ENCODE assay signal across 24 mouse cellular contexts in the genomic region with DNA sequence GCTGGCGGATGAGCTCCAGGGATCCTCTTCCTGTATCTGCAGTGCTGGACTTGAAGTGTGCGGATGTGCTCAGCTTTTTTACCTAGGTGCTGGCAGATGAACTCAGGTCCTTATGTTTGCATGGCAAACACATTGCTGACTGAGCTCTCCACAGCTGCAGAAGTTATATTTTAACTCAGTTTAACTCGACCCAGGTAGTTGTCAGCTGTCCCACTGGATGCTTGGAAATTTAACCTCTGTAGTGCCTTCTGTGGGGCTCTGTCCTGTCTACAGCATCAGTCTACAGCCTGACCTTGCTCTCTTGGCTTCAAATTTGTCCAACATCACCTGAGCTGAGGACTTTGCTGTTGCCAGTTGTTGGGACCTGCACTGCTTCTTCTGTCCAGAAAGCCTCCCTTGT.
DNase-seq lines count a peak whose midpoint lies in the region; ATAC-seq and TF ChIP-seq lines count a peak whose summit lies in the region.
"Had no signal": no experiment of that assay in that cellular context is flagged by ENCODE, and none has a peak within 500 bp of the region (broad histone marks: within the 10 kb centered on the region; RNA-seq: fewer than 3 reads in every experiment).

No protein-coding gene starts in this region.

- no peak for TF ChIP-seq POLR2A in kidney, adult 2 months (IDR thresholded peaks at IDR 0.05; ENCODE audit: low read depth, low read length)

- H3K36me3 ChIP-seq in kidney, adult 2 months (ENCODE audit: control insufficient read depth, insufficient read depth, low read length), result no peaks in the 10 kb centered on the region
- H3K36me3 ChIP-seq in liver, embryonic 13.5 days, result no peaks in the 10 kb centered on the region
- H3K36me3 ChIP-seq: embryonic facial prominence, embryonic 15.5 days; forebrain, embryonic 12.5 days; limb, embryonic 10.5 days; limb, embryonic 15.5 days; stomach, embryonic 15.5 days had no signal

- H3K4me1 ChIP-seq in kidney, adult 2 months (ENCODE audit: control insufficient read depth, insufficient read depth, low read length), result no peaks in the 10 kb centered on the region
- no peaks in the 10 kb centered on the region for H3K4me1 ChIP-seq in liver, embryonic 13.5 days (replicated peaks)
- H3K4me1 ChIP-seq: forebrain, embryonic 12.5 days; stomach, embryonic 15.5 days had no signal

- WGBS in kidney, adult 2 months, result 45% methylated on average over 3 of the region's 3 CpGs
- 34% methylated on average over 3 of the region's 3 CpGs for WGBS in liver, embryonic 13.5 days (ENCODE audit: insufficient replicate concordance)

- no peaks in the 10 kb centered on the region for H3K27me3 ChIP-seq in kidney, adult 2 months (replicated peaks; ENCODE audit: control insufficient read depth, insufficient read depth, low read length)
- no peaks in the 10 kb centered on the region for H3K27me3 ChIP-seq in liver, embryonic 13.5 days
- H3K27me3 ChIP-seq: CH12.LX; embryonic facial prominence, embryonic 15.5 days; forebrain, embryonic 12.5 days; stomach, embryonic 15.5 days had no signal

- intact Hi-C loops in heart, postnatal 36 days (cut with DNase I), result loop anchor here (5.0 kb wide), 1 partner anchor 117 kb away; no protein-coding TSS in a partner anchor
- intact Hi-C loops in left cerebral cortex, postnatal 14 days (cut with DNase I), result no loop called here

- no peak overlapping the region for H3K4me3 ChIP-seq in kidney, adult 2 months (ENCODE audit: insufficient read depth, low read depth, low read length)
- H3K4me3 ChIP-seq in liver, embryonic 13.5 days (replicated peaks), result no peak overlapping the region
- H3K4me3 ChIP-seq: embryonic facial prominence, embryonic 15.5 days; forebrain, embryonic 12.5 days; limb, embryonic 10.5 days; limb, embryonic 15.5 days; stomach, embryonic 15.5 days had no signal

- peak; percentile 68 for DNase-seq in heart, adult 11 months
- DNase-seq in heart, postnatal 36 days, result no peak
- DNase-seq in kidney, adult 2 months, result peak; percentile 52
- DNase-seq in kidney, postnatal 10 days, result no peak
- no peak for DNase-seq in liver, embryonic 13.5 days
- DNase-seq in yolk sac, embryonic 10.5 days (ENCODE audit: low spot score), result peak; percentile 42
- DNase-seq in left cerebral cortex, postnatal 14 days (ENCODE audit: low spot score in 2 of 2), result no peak
- DNase-seq: adrenal gland, adult 8-10 months; cerebellum, adult 2 months; cerebellum, postnatal 14 days; gastrocnemius, postnatal 10 days; heart, postnatal 14 days; layer of hippocampus, postnatal 36 days; lung, postnatal 36 days; right cerebral cortex, postnatal 25 days had no signal

- H3K9ac ChIP-seq in liver, embryonic 13.5 days, result no peak overlapping the region
- H3K9ac ChIP-seq: embryonic facial prominence, embryonic 15.5 days; forebrain, embryonic 12.5 days; limb, embryonic 15.5 days; stomach, embryonic 15.5 days had no signal

- no peaks in the 10 kb centered on the region for H3K9me3 ChIP-seq in liver, embryonic 13.5 days (replicated peaks)
- H3K9me3 ChIP-seq: embryonic facial prominence, embryonic 15.5 days; forebrain, embryonic 12.5 days; limb, embryonic 10.5 days; limb, embryonic 15.5 days; stomach, embryonic 15.5 days had no signal

- H3K4me2 ChIP-seq in liver, embryonic 13.5 days, result no peak overlapping the region
- H3K4me2 ChIP-seq: embryonic facial prominence, embryonic 15.5 days; forebrain, embryonic 12.5 days; limb, embryonic 15.5 days; midbrain, embryonic 11.5 days; stomach, embryonic 15.5 days had no signal

- ATAC-seq in liver, embryonic 13.5 days (ENCODE audit: low read depth), result peak; percentile 72
- ATAC-seq: activated CD4-positive, CD25-positive, alpha-beta regulatory T cell, adult 4 months; midbrain, embryonic 16.5 days had no signal

- no peak for TF ChIP-seq CTCF in kidney, adult 2 months (conservative IDR thresholded peaks at IDR 0.05; ENCODE audit: insufficient read depth, insufficient read length, low read depth, low read length)

- H3K27ac ChIP-seq in kidney, adult 2 months (ENCODE audit: insufficient read depth, low read depth, low read length), result no peak overlapping the region
- H3K27ac ChIP-seq in liver, embryonic 13.5 days, result no peak overlapping the region
- H3K27ac ChIP-seq: embryonic facial prominence, embryonic 15.5 days; forebrain, embryonic 12.5 days; limb, embryonic 10.5 days; limb, embryonic 15.5 days; stomach, embryonic 15.5 days had no signal

Comparison
In these comparisons a context has a peak if more than half of its experiments do, and no peak if none do; other contexts are left out.
1. DNase-seq: peak in heart, adult 11 months (single experiment), kidney, adult 2 months (single experiment) and yolk sac, embryonic 10.5 days (single experiment); none in heart, postnatal 36 days (0 of 2), kidney, postnatal 10 days (single experiment), liver, embryonic 13.5 days (single experiment) and left cerebral cortex, postnatal 14 days (0 of 2).